Comparison of ENCODE assay signal across 7 mouse cellular contexts in the genomic region with DNA sequence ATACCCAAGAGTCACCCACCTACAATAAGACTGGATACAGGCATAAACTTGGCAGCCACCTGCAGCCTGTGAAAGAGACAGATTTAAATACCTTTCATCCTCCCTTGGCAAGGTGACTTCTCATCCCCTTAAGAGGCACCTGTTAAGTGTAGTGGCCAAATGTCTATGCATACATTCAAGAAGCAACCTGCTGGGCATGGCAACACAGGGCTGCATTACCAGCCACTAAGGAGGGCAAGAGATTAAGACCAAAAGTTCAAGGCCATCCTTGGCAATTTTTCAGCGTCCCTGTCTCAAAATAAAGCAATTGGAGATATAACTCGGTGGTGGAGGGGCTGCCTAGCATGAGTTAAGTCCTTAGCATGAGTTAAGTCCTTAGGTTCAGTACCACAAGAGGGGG. TPM values are rescaled to one million over a fixed set of nuclear protein-coding genes. Genes with fewer than 3 reads are reported as not detected.
DNase-seq lines count a peak whose midpoint lies in the region; ATAC-seq and TF ChIP-seq lines count a peak whose summit lies in the region.

No protein-coding gene starts in this region.

- H3K4me2 ChIP-seq in lung, embryonic 14.5 days: peak overlapping the region; percentile 95
- H3K4me2 ChIP-seq in forebrain, embryonic 11.5 days (ENCODE audit: low read depth, low read length, severe bottlenecking): peak overlapping the region; percentile 72
- peak overlapping the region; percentile 93 for H3K4me2 ChIP-seq in limb, embryonic 12.5 days

- H3K9me3 ChIP-seq in lung, embryonic 14.5 days (ENCODE audit: low read depth, low read length): no peaks in the 10 kb centered on the region
- H3K9me3 ChIP-seq in forebrain, embryonic 11.5 days (ENCODE audit: control insufficient read depth, low read length): no peaks in the 10 kb centered on the region
- H3K9me3 ChIP-seq in limb, embryonic 12.5 days: no peaks in the 10 kb centered on the region

- peaks cover 10% of the 10 kb centered on the region; the same call in 1 of the 2 replicates for H3K4me1 ChIP-seq in lung, embryonic 14.5 days (ENCODE audit: insufficient read depth)
- peaks cover 13% of the 10 kb centered on the region for H3K4me1 ChIP-seq in forebrain, embryonic 11.5 days (replicated peaks; ENCODE audit: control insufficient read depth, insufficient read depth, low read length)
- peaks cover 21% of the 10 kb centered on the region for H3K4me1 ChIP-seq in limb, embryonic 12.5 days (replicated peaks)
- H3K4me1 ChIP-seq in olfactory bulb, adult 2 months (ENCODE audit: control insufficient read depth, insufficient read depth, low read length): peaks cover 12% of the 10 kb centered on the region

- 11% methylated on average over 2 of the region's 2 CpGs for WGBS in lung, embryonic 14.5 days
- 14% methylated on average over 2 of the region's 2 CpGs for WGBS in forebrain, embryonic 11.5 days
- WGBS in limb, embryonic 12.5 days: 13% methylated on average over 2 of the region's 2 CpGs
- WGBS in olfactory bulb, adult 2 months: 17% methylated on average over 2 of the region's 2 CpGs

- peaks cover 69% of the 10 kb centered on the region for H3K36me3 ChIP-seq in lung, embryonic 14.5 days (ENCODE audit: insufficient read depth)
- H3K36me3 ChIP-seq in forebrain, embryonic 11.5 days (ENCODE audit: control insufficient read depth, insufficient read depth, low read length): peaks cover 4% of the 10 kb centered on the region; the same call in 1 of the 2 replicates
- peaks cover 74% of the 10 kb centered on the region for H3K36me3 ChIP-seq in limb, embryonic 12.5 days

- H3K4me3 ChIP-seq in lung, embryonic 14.5 days (ENCODE audit: low read depth, low read length): peak overlapping the region; percentile 81
- peak overlapping the region; percentile 78 for H3K4me3 ChIP-seq in forebrain, embryonic 11.5 days (ENCODE audit: low read depth, low read length)
- H3K4me3 ChIP-seq in limb, embryonic 12.5 days (replicated peaks): peak overlapping the region; percentile 77
- peak overlapping the region; percentile 62 for H3K4me3 ChIP-seq in olfactory bulb, adult 2 months (ENCODE audit: insufficient read depth, low read depth, low read length)

- no peak for DNase-seq in lung, embryonic 14.5 days
- DNase-seq in lung, postnatal 36 days: no peak
- DNase-seq in forebrain, embryonic 11.5 days (ENCODE audit: low spot score): no peak
- no peak for DNase-seq in gastrocnemius, adult 18-20 months (ENCODE audit: low spot score)
- no peak for DNase-seq in kidney, postnatal 14 days

- TF ChIP-seq CTCF in lung, embryonic 14.5 days (IDR thresholded peaks at IDR 0.05; ENCODE audit: low read depth): no peak
- TF ChIP-seq CTCF in olfactory bulb, adult 2 months (IDR thresholded peaks at IDR 0.05; ENCODE audit: insufficient read depth, low read depth, low read length): no peak

- no peak overlapping the region for H3K27ac ChIP-seq in lung, embryonic 14.5 days (ENCODE audit: low read depth)
- H3K27ac ChIP-seq in forebrain, embryonic 11.5 days (ENCODE audit: low read depth, low read length): no peak overlapping the region
- no peak overlapping the region for H3K27ac ChIP-seq in limb, embryonic 12.5 days
- H3K27ac ChIP-seq in olfactory bulb, adult 2 months (ENCODE audit: insufficient read depth, low read depth, low read length): no peak overlapping the region

- H3K9ac ChIP-seq in lung, embryonic 14.5 days: peak overlapping the region; percentile 78
- peak overlapping the region; percentile 86 for H3K9ac ChIP-seq in forebrain, embryonic 11.5 days (ENCODE audit: low read length)
- H3K9ac ChIP-seq in limb, embryonic 12.5 days (replicated peaks): peak overlapping the region; percentile 75

- no peak for TF ChIP-seq POLR2A in olfactory bulb, adult 2 months (IDR thresholded peaks at IDR 0.05; ENCODE audit: insufficient read depth, low read depth, low read length)

- no peaks in the 10 kb centered on the region for H3K27me3 ChIP-seq in lung, embryonic 14.5 days (ENCODE audit: insufficient read depth, low read length)
- no peaks in the 10 kb centered on the region for H3K27me3 ChIP-seq in forebrain, embryonic 11.5 days (ENCODE audit: control insufficient read depth, insufficient read depth, low read length)
- H3K27me3 ChIP-seq in limb, embryonic 12.5 days: no peaks in the 10 kb centered on the region

- ATAC-seq in lung, embryonic 14.5 days (ENCODE audit: insufficient read depth): no peak
- no peak for ATAC-seq in forebrain, embryonic 11.5 days (replicated peaks; ENCODE audit: low FRiP score)
- ATAC-seq in limb, embryonic 12.5 days (ENCODE audit: insufficient number of reproducible peaks, insufficient read depth, low FRiP score, low TSS enrichment, low read depth): no peak

RNA-seq across cellular contexts. Expression of gene Ftsj3, which starts 1.1 kb away (rescaled TPM):
- 60.7 and 66.9 TPM in 2 replicates for polyA plus RNA-seq in lung, embryonic 14.5 days (2014; fragmentation: Nextera tagmentation; extraction: Ambion mirVana)
- 70.1 and 71.1 TPM in 2 replicates for polyA plus RNA-seq in forebrain, embryonic 11.5 days (2014; fragmentation: Nextera tagmentation; extraction: Ambion mirVana)
- 61.2 and 71.6 TPM in 2 replicates for polyA plus RNA-seq in limb, embryonic 12.5 days (2016; fragmentation: Nextera tagmentation; extraction: Ambion mirVana)
- polyA plus RNA-seq in olfactory bulb, adult 2 months (2012; ENCODE audit: insufficient read depth, insufficient read length, low replicate concordance, missing spikeins): not detected in 2 replicates
- 10 to 100 TPM; 20.7 to 20.9 TPM for total RNA-seq in gastrocnemius, adult 18-20 months (2021)

RNA-seq across cellular contexts. Expression of gene Psmc5, which starts 1.2 kb away (rescaled TPM):
- 275 and 288 TPM in 2 replicates for polyA plus RNA-seq in lung, embryonic 14.5 days (2014; fragmentation: Nextera tagmentation; extraction: Ambion mirVana)
- polyA plus RNA-seq in forebrain, embryonic 11.5 days (2014; fragmentation: Nextera tagmentation; extraction: Ambion mirVana): 368 and 384 TPM in 2 replicates
- polyA plus RNA-seq in limb, embryonic 12.5 days (2016; fragmentation: Nextera tagmentation; extraction: Ambion mirVana): 352 and 355 TPM in 2 replicates
- not detected in 2 replicates for polyA plus RNA-seq in olfactory bulb, adult 2 months (2012; ENCODE audit: insufficient read depth, insufficient read length, low replicate concordance, missing spikeins)
- 100 to 1,000 TPM; 124 to 135 TPM for total RNA-seq in gastrocnemius, adult 18-20 months (2021)

RNA-seq across cellular contexts. Expression of gene Smarcd2, which starts 18.0 kb away (rescaled TPM):
- polyA plus RNA-seq in lung, embryonic 14.5 days (2014; fragmentation: Nextera tagmentation; extraction: Ambion mirVana): 81.2 and 91.0 TPM in 2 replicates
- 27.2 and 27.7 TPM in 2 replicates for polyA plus RNA-seq in forebrain, embryonic 11.5 days (2014; fragmentation: Nextera tagmentation; extraction: Ambion mirVana)
- 102 and 104 TPM in 2 replicates for polyA plus RNA-seq in limb, embryonic 12.5 days (2016; fragmentation: Nextera tagmentation; extraction: Ambion mirVana)
- polyA plus RNA-seq in olfactory bulb, adult 2 months (2012; ENCODE audit: insufficient read depth, insufficient read length, low replicate concordance, missing spikeins): not detected in 2 replicates
- 10 to 100 TPM in 1 of 2 experiments, 1 to 10 TPM in 1; 7.8 to 12.0 TPM for total RNA-seq in gastrocnemius, adult 18-20 months (2021)

RNA-seq across cellular contexts. Expression of gene Tcam1, which starts 21.7 kb away (rescaled TPM):
- polyA plus RNA-seq in lung, embryonic 14.5 days (2014; fragmentation: Nextera tagmentation; extraction: Ambion mirVana): 0.18 and 0.39 TPM in 2 replicates
- polyA plus RNA-seq in forebrain, embryonic 11.5 days (2014; fragmentation: Nextera tagmentation; extraction: Ambion mirVana): 0.15 and 0.29 TPM in 2 replicates
- 0.30 and 0.37 TPM in 2 replicates for polyA plus RNA-seq in limb, embryonic 12.5 days (2016; fragmentation: Nextera tagmentation; extraction: Ambion mirVana)
- not detected in 2 replicates for polyA plus RNA-seq in olfactory bulb, adult 2 months (2012; ENCODE audit: insufficient read depth, insufficient read length, low replicate concordance, missing spikeins)
- under 1 TPM; 0.07 to 0.11 TPM for total RNA-seq in gastrocnemius, adult 18-20 months (2021)

RNA-seq across cellular contexts. Expression of gene Ddx42, which starts 38.0 kb away (rescaled TPM):
- polyA plus RNA-seq in lung, embryonic 14.5 days (2014; fragmentation: Nextera tagmentation; extraction: Ambion mirVana): 75.5 and 82.1 TPM in 2 replicates
- polyA plus RNA-seq in forebrain, embryonic 11.5 days (2014; fragmentation: Nextera tagmentation; extraction: Ambion mirVana): 109 and 111 TPM in 2 replicates
- polyA plus RNA-seq in limb, embryonic 12.5 days (2016; fragmentation: Nextera tagmentation; extraction: Ambion mirVana): 107 and 111 TPM in 2 replicates
- polyA plus RNA-seq in olfactory bulb, adult 2 months (2012; ENCODE audit: insufficient read depth, insufficient read length, low replicate concordance, missing spikeins): not detected in 2 replicates
- total RNA-seq in gastrocnemius, adult 18-20 months (2021): 10 to 100 TPM; 25.8 to 26.2 TPM
